Mouse (Mus musculus): ENCODE data around the gene Lrrc1. TPM values are rescaled to one million over a fixed set of nuclear protein-coding genes. Genes with fewer than 3 reads are reported as not detected.

The Lrrc1 gene
- polyA plus RNA-seq, 1 experiment from 2014 or later = 7.4 TPM

DNA sequence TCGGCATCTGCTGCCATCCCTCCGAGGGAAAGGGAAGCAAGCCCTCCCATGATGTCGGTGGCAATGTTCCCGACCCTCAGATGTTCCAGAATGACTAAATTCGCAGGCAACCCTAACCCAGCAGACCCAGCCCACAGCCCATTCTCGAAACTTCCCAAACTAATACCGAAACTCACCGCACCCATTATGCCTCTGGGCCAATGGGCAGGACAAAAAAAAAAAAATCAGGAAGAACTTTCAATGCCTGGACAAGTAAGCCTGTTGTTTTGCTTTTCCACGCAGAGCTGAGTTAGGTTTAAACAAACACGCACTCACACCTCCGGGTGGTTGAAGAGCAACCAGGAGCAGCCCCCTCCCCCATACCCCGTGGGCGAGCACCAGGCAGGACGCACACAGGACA is 118.6 kb downstream of the Lrrc1 start:
- no peak overlapping the region for H3K4me3 ChIP-seq (ENCODE audit: low read depth, low read length)
- DNase-seq (ENCODE audit: low spot score) (no peak), ATAC-seq (ENCODE audit: insufficient read depth, low FRiP score, low TSS enrichment) (no peak)
- peaks cover 21% of the 10 kb centered on the region for H3K4me1 ChIP-seq (ENCODE audit: control insufficient read depth, insufficient read depth, low read length)
- H3K27ac ChIP-seq (ENCODE audit: low read depth, low read length) = no peak overlapping the region
- H3K27me3 ChIP-seq (ENCODE audit: control insufficient read depth, insufficient read depth, low read length) = no peaks in the 10 kb centered on the region
- 65% methylated on average over 14 of the region's 14 CpGs for WGBS
- H3K9me3 ChIP-seq (ENCODE audit: control insufficient read depth, low read length) = no peaks in the 10 kb centered on the region
- H3K36me3 ChIP-seq (ENCODE audit: control insufficient read depth, insufficient read depth, low read length) = no peaks in the 10 kb centered on the region
- no peak overlapping the region for H3K4me2 ChIP-seq (ENCODE audit: low read depth)
- no peak overlapping the region for H3K9ac ChIP-seq (ENCODE audit: low read length)

DNA sequence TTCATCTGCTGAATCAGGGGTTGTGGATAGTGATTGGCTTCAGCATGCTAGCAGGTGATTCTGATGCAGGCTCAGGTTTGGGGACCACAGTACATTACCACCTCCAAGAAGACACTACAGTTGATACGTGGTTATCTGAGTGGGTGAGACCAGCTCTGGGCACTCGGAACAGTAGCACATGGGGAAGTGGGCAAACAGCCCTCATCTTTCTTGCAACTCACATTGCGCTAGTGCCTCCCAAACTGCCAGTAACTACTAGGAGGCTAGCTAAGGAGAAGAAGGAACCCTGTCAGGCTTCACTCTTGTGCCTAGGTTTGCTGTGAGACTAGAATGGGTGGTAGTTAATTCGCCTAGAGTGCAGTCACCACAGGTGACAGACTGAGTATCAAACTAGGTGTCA is 119.1 kb downstream of the Lrrc1 start:
- Histone ChIP-seq H3K4me1 (ENCODE audit: control insufficient read depth, insufficient read depth, low read length) (peaks cover 21% of the 10 kb centered on the region), H3K27me3 (ENCODE audit: control insufficient read depth, insufficient read depth, low read length) (no peaks in the 10 kb centered on the region), H3K36me3 (ENCODE audit: control insufficient read depth, insufficient read depth, low read length) (no peaks in the 10 kb centered on the region), H3K4me2 (ENCODE audit: low read depth) (no peak overlapping the region), H3K27ac (ENCODE audit: low read depth, low read length) (no peak overlapping the region), H3K9ac (ENCODE audit: low read length) (no peak overlapping the region), H3K4me3 (ENCODE audit: low read depth, low read length) (no peak overlapping the region), H3K9me3 (ENCODE audit: control insufficient read depth, low read length) (no peaks in the 10 kb centered on the region)
- ATAC-seq (ENCODE audit: insufficient read depth, low FRiP score, low TSS enrichment) (no peak), DNase-seq (ENCODE audit: low spot score) (no peak)
- WGBS = 88% methylated on average over 4 of the region's 4 CpGs

DNA sequence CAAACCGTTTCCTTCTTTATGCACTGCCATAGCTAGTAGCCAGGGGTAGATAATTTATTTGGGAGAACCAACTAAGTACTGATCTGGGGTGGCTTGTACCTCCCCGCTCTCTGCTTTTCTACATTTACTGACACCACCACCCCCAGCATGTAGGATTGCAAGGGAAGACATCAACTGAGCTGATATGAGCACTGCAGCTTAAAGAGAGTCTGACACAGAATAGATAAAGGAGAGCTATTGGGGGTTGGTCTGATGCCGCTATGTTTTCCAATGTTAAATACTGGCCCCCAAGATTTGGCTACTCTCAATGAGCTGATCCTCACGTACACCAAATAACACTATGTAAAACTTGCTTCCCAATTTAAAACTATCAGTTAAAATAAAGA is 124.5 kb downstream of the Lrrc1 start:
- 94% methylated on average over 4 of the region's 4 CpGs for WGBS
- H3K4me3 ChIP-seq (ENCODE audit: low read depth, low read length) = no peak overlapping the region

DNA sequence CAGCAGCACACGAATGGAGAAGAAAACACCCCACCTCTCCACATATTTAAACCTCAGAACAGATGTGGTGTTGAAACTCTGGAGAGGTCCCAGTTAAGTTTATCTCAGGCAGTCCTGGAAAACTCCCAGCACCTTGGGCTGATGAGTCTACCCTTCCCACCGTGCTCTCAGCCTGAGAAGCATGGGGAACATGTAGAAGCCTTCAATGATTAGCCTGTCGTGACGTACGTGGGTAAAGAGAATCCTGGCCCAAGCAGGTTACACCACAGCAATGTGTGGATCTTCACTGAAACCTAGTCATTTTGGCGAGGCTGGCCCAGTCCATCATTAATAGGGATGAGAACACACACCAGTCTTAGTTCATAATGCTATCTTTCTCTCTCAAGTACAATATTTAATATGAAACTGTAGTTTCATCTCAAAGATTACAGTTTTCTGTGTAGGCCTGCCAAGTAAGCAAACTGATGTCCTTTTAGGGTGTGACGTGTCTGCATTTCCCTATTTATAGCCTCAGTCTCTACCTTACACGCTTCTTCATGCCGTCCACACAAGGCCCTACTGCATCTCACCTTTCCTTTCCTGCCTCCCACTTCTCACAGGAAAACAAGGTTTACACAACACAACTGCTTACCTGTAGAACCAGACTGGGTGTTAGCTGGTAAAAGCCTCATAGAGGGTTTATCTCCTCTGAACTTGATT is 125.0 kb downstream of the Lrrc1 start:
- no peak for DNase-seq (ENCODE audit: low spot score)
- no peak for ATAC-seq (ENCODE audit: insufficient read depth, low FRiP score, low TSS enrichment)
- 93% methylated on average over 9 of the region's 9 CpGs for WGBS

More for the DNA sequence above, 124.5 kb downstream of the Lrrc1 start:
- Histone ChIP-seq H3K27ac (ENCODE audit: low read depth, low read length) (no peak overlapping the region), H3K4me2 (ENCODE audit: low read depth) (no peak overlapping the region), H3K4me1 (ENCODE audit: control insufficient read depth, insufficient read depth, low read length) (no peaks in the 10 kb centered on the region), H3K9ac (ENCODE audit: low read length) (no peak overlapping the region), H3K36me3 (ENCODE audit: control insufficient read depth, insufficient read depth, low read length) (no peaks in the 10 kb centered on the region), H3K9me3 (ENCODE audit: control insufficient read depth, low read length) (no peaks in the 10 kb centered on the region), H3K27me3 (ENCODE audit: control insufficient read depth, insufficient read depth, low read length) (no peaks in the 10 kb centered on the region)
- ATAC-seq (ENCODE audit: insufficient read depth, low FRiP score, low TSS enrichment) (no peak), DNase-seq (ENCODE audit: low spot score) (no peak)

DNA sequence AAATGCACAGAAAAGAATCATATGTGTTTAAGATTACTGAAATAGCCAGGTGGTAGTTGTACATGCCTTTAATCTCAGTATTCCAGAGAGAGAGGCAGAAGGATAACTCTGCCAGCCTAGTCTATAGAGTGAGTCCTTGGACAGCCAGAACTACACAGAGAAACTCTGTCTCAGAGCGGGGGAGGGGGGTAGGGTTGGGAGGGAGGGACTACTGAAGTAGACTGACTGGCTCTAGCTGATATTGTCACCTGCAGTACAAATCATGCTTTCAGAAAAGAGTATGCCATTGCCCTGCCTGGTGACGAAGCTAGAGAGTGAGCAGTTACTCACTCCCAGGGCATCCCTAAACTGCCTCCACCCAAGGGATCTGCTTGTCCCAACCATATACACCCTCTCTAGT is 125.9 kb downstream of the Lrrc1 start:
- WGBS = 74% methylated on average over 2 of the region's 2 CpGs
- Histone ChIP-seq H3K9ac (ENCODE audit: low read length) (no peak overlapping the region), H3K4me1 (ENCODE audit: control insufficient read depth, insufficient read depth, low read length) (no peaks in the 10 kb centered on the region), H3K4me3 (ENCODE audit: low read depth, low read length) (no peak overlapping the region), H3K4me2 (ENCODE audit: low read depth) (no peak overlapping the region), H3K27me3 (ENCODE audit: control insufficient read depth, insufficient read depth, low read length) (no peaks in the 10 kb centered on the region), H3K9me3 (ENCODE audit: control insufficient read depth, low read length) (no peaks in the 10 kb centered on the region), H3K36me3 (ENCODE audit: control insufficient read depth, insufficient read depth, low read length) (no peaks in the 10 kb centered on the region), H3K27ac (ENCODE audit: low read depth, low read length) (no peak overlapping the region)
- ATAC-seq (ENCODE audit: insufficient read depth, low FRiP score, low TSS enrichment) (no peak), DNase-seq (ENCODE audit: low spot score) (no peak)

More for the DNA sequence above, 125.0 kb downstream of the Lrrc1 start:
- H3K36me3 ChIP-seq (ENCODE audit: control insufficient read depth, insufficient read depth, low read length) = no peaks in the 10 kb centered on the region
- H3K4me3 ChIP-seq (ENCODE audit: low read depth, low read length) = no peak overlapping the region
- H3K27ac ChIP-seq (ENCODE audit: low read depth, low read length) = no peak overlapping the region
- H3K27me3 ChIP-seq (ENCODE audit: control insufficient read depth, insufficient read depth, low read length) = no peaks in the 10 kb centered on the region
- H3K9ac ChIP-seq (ENCODE audit: low read length) = no peak overlapping the region
- H3K4me2 ChIP-seq (ENCODE audit: low read depth) = no peak overlapping the region
- H3K9me3 ChIP-seq (ENCODE audit: control insufficient read depth, low read length) = no peaks in the 10 kb centered on the region
- H3K4me1 ChIP-seq (ENCODE audit: control insufficient read depth, insufficient read depth, low read length) = no peaks in the 10 kb centered on the region

DNA sequence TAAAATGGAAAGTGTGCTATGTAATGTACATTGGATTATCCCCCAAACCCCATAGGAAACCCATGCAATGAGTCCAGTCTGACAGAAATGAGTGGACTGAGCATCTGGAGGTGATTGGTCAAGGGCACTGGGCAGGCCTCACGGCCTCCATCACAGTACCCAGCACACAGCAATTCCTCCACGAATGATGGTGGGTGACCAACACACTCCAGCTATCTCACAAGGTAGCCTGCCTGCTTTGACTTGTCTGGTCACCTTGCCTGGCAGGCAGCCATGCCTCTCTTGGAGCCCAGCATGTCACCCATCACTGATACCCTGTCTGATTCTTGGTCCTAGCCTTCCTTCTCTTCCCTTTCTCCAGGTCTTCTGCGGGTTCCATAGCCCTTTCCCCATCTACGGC is 128.2 kb downstream of the Lrrc1 start:
- H3K9ac ChIP-seq (ENCODE audit: low read length) = no peak overlapping the region
- ATAC-seq (ENCODE audit: insufficient read depth, low FRiP score, low TSS enrichment) (no peak), DNase-seq (ENCODE audit: low spot score) (no peak)
- 88% methylated on average over 4 of the region's 4 CpGs for WGBS
- no peaks in the 10 kb centered on the region for H3K9me3 ChIP-seq (ENCODE audit: control insufficient read depth, low read length)
- H3K36me3 ChIP-seq (ENCODE audit: control insufficient read depth, insufficient read depth, low read length) = no peaks in the 10 kb centered on the region
- no peak overlapping the region for H3K4me2 ChIP-seq (ENCODE audit: low read depth)
- no peaks in the 10 kb centered on the region for H3K27me3 ChIP-seq (ENCODE audit: control insufficient read depth, insufficient read depth, low read length)
- no peak overlapping the region for H3K27ac ChIP-seq (ENCODE audit: low read depth, low read length)
- H3K4me1 ChIP-seq (ENCODE audit: control insufficient read depth, insufficient read depth, low read length) = no peaks in the 10 kb centered on the region
- no peak overlapping the region for H3K4me3 ChIP-seq (ENCODE audit: low read depth, low read length)

DNA sequence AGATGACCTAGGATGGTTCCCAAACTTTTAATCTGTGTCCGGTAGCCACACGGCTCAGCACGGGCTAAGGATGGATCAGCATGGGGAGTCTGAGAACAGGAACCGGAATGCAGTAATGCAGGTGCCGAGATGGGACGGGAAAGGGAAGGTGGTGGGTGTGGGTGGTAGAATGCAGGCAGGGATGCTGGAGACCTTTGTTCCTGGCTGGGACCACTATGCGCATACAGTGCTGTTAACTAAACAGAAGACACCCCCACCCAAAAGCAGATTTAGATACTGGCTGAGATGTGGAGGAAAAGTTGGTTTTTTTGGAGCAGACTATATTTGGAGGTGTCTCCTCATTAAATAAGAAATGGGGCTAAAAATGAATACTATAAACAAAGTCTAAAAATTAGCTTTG is 128.7 kb downstream of the Lrrc1 start:
- H3K4me1 ChIP-seq (ENCODE audit: control insufficient read depth, insufficient read depth, low read length) = no peaks in the 10 kb centered on the region
- H3K9ac ChIP-seq (ENCODE audit: low read length) = no peak overlapping the region
- H3K27ac ChIP-seq (ENCODE audit: low read depth, low read length) = no peak overlapping the region
- no peaks in the 10 kb centered on the region for H3K36me3 ChIP-seq (ENCODE audit: control insufficient read depth, insufficient read depth, low read length)
- no peak overlapping the region for H3K4me3 ChIP-seq (ENCODE audit: low read depth, low read length)
- no peaks in the 10 kb centered on the region for H3K9me3 ChIP-seq (ENCODE audit: control insufficient read depth, low read length)
- no peaks in the 10 kb centered on the region for H3K27me3 ChIP-seq (ENCODE audit: control insufficient read depth, insufficient read depth, low read length)
- no peak overlapping the region for H3K4me2 ChIP-seq (ENCODE audit: low read depth)
- DNase-seq (ENCODE audit: low spot score) (no peak), ATAC-seq (ENCODE audit: insufficient read depth, low FRiP score, low TSS enrichment) (no peak)
- 93% methylated on average over 7 of the region's 7 CpGs for WGBS

DNA sequence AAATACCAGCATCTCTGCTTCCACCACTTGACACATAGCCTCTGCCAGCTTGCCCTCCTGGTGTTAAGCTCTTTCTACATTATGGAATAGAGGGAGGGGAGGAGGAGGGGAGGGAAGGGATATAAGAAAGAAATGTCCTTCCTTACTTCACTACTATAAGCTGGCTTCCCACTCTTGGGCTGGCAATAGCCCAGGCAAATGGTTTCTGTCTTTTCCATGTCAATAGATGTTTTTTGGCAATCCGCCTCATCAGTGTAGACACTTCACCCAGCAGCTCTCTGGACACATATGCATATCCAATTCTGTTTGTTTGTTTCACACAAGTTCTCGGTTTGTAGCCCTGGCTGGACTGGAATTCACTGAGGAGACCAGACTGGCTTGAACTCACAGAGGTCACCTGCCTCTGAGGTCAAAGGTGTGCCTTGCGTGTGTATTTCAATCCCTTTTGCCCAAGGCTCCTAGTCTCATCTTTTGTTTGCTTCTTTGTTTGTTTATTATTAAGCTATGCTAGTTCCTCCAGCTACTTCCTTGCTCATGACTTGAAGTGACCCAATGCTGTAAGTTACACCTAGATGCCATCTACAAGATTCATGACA is 132.7 kb downstream of the Lrrc1 start:
- no peak for DNase-seq (ENCODE audit: low spot score)
- Histone ChIP-seq H3K9ac (ENCODE audit: low read length) (no peak overlapping the region), H3K27ac (ENCODE audit: low read depth, low read length) (no peak overlapping the region), H3K4me1 (ENCODE audit: control insufficient read depth, insufficient read depth, low read length) (no peaks in the 10 kb centered on the region), H3K4me2 (ENCODE audit: low read depth) (no peak overlapping the region), H3K36me3 (ENCODE audit: control insufficient read depth, insufficient read depth, low read length) (no peaks in the 10 kb centered on the region), H3K9me3 (ENCODE audit: control insufficient read depth, low read length) (no peaks in the 10 kb centered on the region), H3K27me3 (ENCODE audit: control insufficient read depth, insufficient read depth, low read length) (no peaks in the 10 kb centered on the region), H3K4me3 (ENCODE audit: low read depth, low read length) (no peak overlapping the region)
- ATAC-seq (ENCODE audit: insufficient read depth, low FRiP score, low TSS enrichment) = no peak
- 78% methylated on average over 3 of the region's 3 CpGs for WGBS

DNA sequence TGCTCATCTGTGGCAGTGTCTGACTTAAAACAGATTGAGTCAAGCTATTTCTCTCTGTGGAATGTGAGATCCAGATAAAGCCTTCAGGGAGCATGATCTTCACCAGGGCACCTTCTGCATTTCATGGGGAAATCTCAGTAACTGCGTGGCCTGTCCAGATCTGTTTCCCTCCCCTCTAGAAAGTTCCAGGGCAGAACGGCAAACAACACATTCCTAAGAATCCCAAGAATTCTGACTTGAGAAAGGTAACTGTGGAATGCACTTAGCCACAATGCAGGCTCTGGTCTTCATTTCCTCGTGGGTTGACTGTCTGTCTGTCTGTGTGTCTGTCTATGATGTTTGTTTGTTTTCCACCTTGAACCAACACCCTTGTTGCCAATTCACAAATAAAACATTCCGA is 133.7 kb downstream of the Lrrc1 start:
- ATAC-seq (ENCODE audit: insufficient read depth, low FRiP score, low TSS enrichment) = no peak
- WGBS = 75% methylated on average over 4 of the region's 4 CpGs
- no peak overlapping the region for H3K4me3 ChIP-seq (ENCODE audit: low read depth, low read length)
- no peaks in the 10 kb centered on the region for H3K36me3 ChIP-seq (ENCODE audit: control insufficient read depth, insufficient read depth, low read length)
- H3K4me2 ChIP-seq (ENCODE audit: low read depth) = no peak overlapping the region
- no peak overlapping the region for H3K27ac ChIP-seq (ENCODE audit: low read depth, low read length)
- no peaks in the 10 kb centered on the region for H3K9me3 ChIP-seq (ENCODE audit: control insufficient read depth, low read length)
- H3K27me3 ChIP-seq (ENCODE audit: control insufficient read depth, insufficient read depth, low read length) = no peaks in the 10 kb centered on the region
- no peak overlapping the region for H3K9ac ChIP-seq (ENCODE audit: low read length)
- no peak for DNase-seq (ENCODE audit: low spot score)
- H3K4me1 ChIP-seq (ENCODE audit: control insufficient read depth, insufficient read depth, low read length) = no peaks in the 10 kb centered on the region
